Mouse (Mus musculus): ENCODE measurements at regions not wholly inside any gene's neighbourhood (a gene's known extent, or its start where the extent isn't known, plus 50 kb on each side); places are given as distances from the start of the nearest gene placed in this dataset.

- in situ Hi-C loops (cut with MboI; ENCODE audit: low pct_unique_long_range_greater_than_20kb in 1 of 2, low sequenced_read_pairs in 2 of 2, unreplicated experiment in 1 of 2): no loop called here
Measured at GRCm38 (mm10) chr13:51921550-51921949, 75.1 kb downstream of the Gadd45g start.

GRCm38 (mm10) chr13:51926764-51927163 lies 80.3 kb downstream of the Gadd45g start:
- in situ Hi-C loops (cut with MboI; ENCODE audit: low pct_unique_long_range_greater_than_20kb in 1 of 2, low sequenced_read_pairs in 2 of 2, unreplicated experiment in 1 of 2): no loop called here

GRCm38 (mm10) chr13:51929730-51930129 lies 83.3 kb downstream of the Gadd45g start:
- in situ Hi-C loops (cut with MboI; ENCODE audit: low pct_unique_long_range_greater_than_20kb in 1 of 2, low sequenced_read_pairs in 2 of 2, unreplicated experiment in 1 of 2): no loop called here

GRCm38 (mm10) chr13:51930301-51930747 lies 83.8 kb downstream of the Gadd45g start:
- in situ Hi-C loops (cut with MboI; ENCODE audit: low pct_unique_long_range_greater_than_20kb in 1 of 2, low sequenced_read_pairs in 2 of 2, unreplicated experiment in 1 of 2): no loop called here

- in situ Hi-C loops (cut with MboI; ENCODE audit: low pct_unique_long_range_greater_than_20kb in 1 of 2, low sequenced_read_pairs in 2 of 2, unreplicated experiment in 1 of 2): no loop called here
Measured at GRCm38 (mm10) chr13:51930931-51931330, 84.5 kb downstream of the Gadd45g start.

GRCm38 (mm10) chr13:51935827-51936226 lies 89.3 kb downstream of the Gadd45g start:
- in situ Hi-C loops (cut with MboI; ENCODE audit: low pct_unique_long_range_greater_than_20kb in 1 of 2, low sequenced_read_pairs in 2 of 2, unreplicated experiment in 1 of 2): no loop called here

- in situ Hi-C loops (cut with MboI; ENCODE audit: low pct_unique_long_range_greater_than_20kb in 1 of 2, low sequenced_read_pairs in 2 of 2, unreplicated experiment in 1 of 2): no loop called here
Measured at GRCm38 (mm10) chr13:51936441-51936840, 90.0 kb downstream of the Gadd45g start.

GRCm38 (mm10) chr13:51937898-51938297 lies 91.4 kb downstream of the Gadd45g start:
- in situ Hi-C loops (cut with MboI; ENCODE audit: low pct_unique_long_range_greater_than_20kb in 1 of 2, low sequenced_read_pairs in 2 of 2, unreplicated experiment in 1 of 2): no loop called here

- in situ Hi-C loops (cut with MboI; ENCODE audit: low pct_unique_long_range_greater_than_20kb in 1 of 2, low sequenced_read_pairs in 2 of 2, unreplicated experiment in 1 of 2): no loop called here
Measured at GRCm38 (mm10) chr13:51939262-51939661, 92.8 kb downstream of the Gadd45g start.

- in situ Hi-C loops (cut with MboI; ENCODE audit: low pct_unique_long_range_greater_than_20kb in 1 of 2, low sequenced_read_pairs in 2 of 2, unreplicated experiment in 1 of 2): no loop called here
Measured at GRCm38 (mm10) chr13:51939715-51940114, 93.2 kb downstream of the Gadd45g start.

- in situ Hi-C loops (cut with MboI; ENCODE audit: low pct_unique_long_range_greater_than_20kb in 1 of 2, low sequenced_read_pairs in 2 of 2, unreplicated experiment in 1 of 2): no loop called here
Measured at GRCm38 (mm10) chr13:51946171-51946570, 99.7 kb downstream of the Gadd45g start.

- in situ Hi-C loops (cut with MboI; ENCODE audit: low pct_unique_long_range_greater_than_20kb in 1 of 2, low sequenced_read_pairs in 2 of 2, unreplicated experiment in 1 of 2): no loop called here
Measured at GRCm38 (mm10) chr13:51948896-51949295, 102.4 kb downstream of the Gadd45g start.

- in situ Hi-C loops (cut with MboI; ENCODE audit: low pct_unique_long_range_greater_than_20kb in 1 of 2, low sequenced_read_pairs in 2 of 2, unreplicated experiment in 1 of 2): no loop called here
Measured at GRCm38 (mm10) chr13:51951506-51952038, 105.1 kb downstream of the Gadd45g start.

- in situ Hi-C loops (cut with MboI; ENCODE audit: low pct_unique_long_range_greater_than_20kb in 1 of 2, low sequenced_read_pairs in 2 of 2, unreplicated experiment in 1 of 2): no loop called here
Measured at GRCm38 (mm10) chr13:51953084-51953483, 106.6 kb downstream of the Gadd45g start.

- in situ Hi-C loops (cut with MboI; ENCODE audit: low pct_unique_long_range_greater_than_20kb in 1 of 2, low sequenced_read_pairs in 2 of 2, unreplicated experiment in 1 of 2): no loop called here
Measured at GRCm38 (mm10) chr13:51953569-51953968, 107.1 kb downstream of the Gadd45g start.

GRCm38 (mm10) chr13:51957101-51957500 lies 110.6 kb downstream of the Gadd45g start:
- in situ Hi-C loops (cut with MboI; ENCODE audit: low pct_unique_long_range_greater_than_20kb in 1 of 2, low sequenced_read_pairs in 2 of 2, unreplicated experiment in 1 of 2): no loop called here

GRCm38 (mm10) chr13:51959591-51959990 lies 113.1 kb downstream of the Gadd45g start:
- in situ Hi-C loops (cut with MboI; ENCODE audit: low pct_unique_long_range_greater_than_20kb in 1 of 2, low sequenced_read_pairs in 2 of 2, unreplicated experiment in 1 of 2): no loop called here

- in situ Hi-C loops (cut with MboI; ENCODE audit: low pct_unique_long_range_greater_than_20kb in 1 of 2, low sequenced_read_pairs in 2 of 2, unreplicated experiment in 1 of 2): no loop called here
Measured at GRCm38 (mm10) chr13:51960262-51960661, 113.8 kb downstream of the Gadd45g start.

GRCm38 (mm10) chr13:51962191-51962611 lies 115.7 kb downstream of the Gadd45g start:
- in situ Hi-C loops (cut with MboI; ENCODE audit: low pct_unique_long_range_greater_than_20kb in 1 of 2, low sequenced_read_pairs in 2 of 2, unreplicated experiment in 1 of 2): no loop called here

- in situ Hi-C loops (cut with MboI; ENCODE audit: low pct_unique_long_range_greater_than_20kb in 1 of 2, low sequenced_read_pairs in 2 of 2, unreplicated experiment in 1 of 2): no loop called here
Measured at GRCm38 (mm10) chr13:51962676-51963075, 116.2 kb downstream of the Gadd45g start.

GRCm38 (mm10) chr13:51963966-51964365 lies 117.5 kb downstream of the Gadd45g start:
- in situ Hi-C loops (cut with MboI; ENCODE audit: low pct_unique_long_range_greater_than_20kb in 1 of 2, low sequenced_read_pairs in 2 of 2, unreplicated experiment in 1 of 2): no loop called here
